Mouse (Mus musculus) liver, postnatal 0 days (tissue): ENCODE measurements at regions not wholly inside any gene's neighbourhood (a gene's known extent, or its start where the extent isn't known, plus 50 kb on each side); places are given as distances from the start of the nearest gene placed in this dataset.

Experiments used
- CTCF ChIP-seq: sonication (generic); IDR thresholded peaks from 2 replicates; pipeline ENCODE4 v1.5.1; 2016; ENCODE audit warnings: antibody characterized with exemption, low read depth
- EP300 ChIP-seq: IDR thresholded peaks from 2 replicates; pipeline ENCODE4 v1.6.1; 2016; ENCODE audit warnings: antibody characterized with exemption, low read depth, mild to moderate bottlenecking

DNA sequence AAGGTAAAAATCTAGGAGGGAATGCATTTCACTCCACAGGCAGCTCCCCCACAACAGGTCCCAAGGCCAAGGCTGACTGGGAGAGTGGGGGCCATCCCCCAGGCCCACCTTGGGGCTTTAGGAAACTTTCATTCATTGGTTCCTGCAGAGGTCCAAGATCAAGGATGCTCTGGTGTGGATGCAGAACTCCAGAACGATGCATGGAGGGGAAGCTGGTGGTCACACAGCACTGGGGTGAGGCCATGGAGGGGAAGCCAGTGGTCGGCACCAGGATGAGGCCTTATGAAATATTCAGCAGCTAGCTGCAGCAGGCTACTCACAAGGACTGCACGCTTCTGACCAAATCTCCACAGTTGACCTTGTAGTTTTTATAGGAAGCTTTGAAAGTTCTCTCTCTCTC lies 279.7 kb downstream of the Cdh26 start:
- TF ChIP-seq CTCF (no peak), EP300 (no peak)
